Mouse (Mus musculus) liver, embryonic 11.5 days (tissue): ENCODE measurements around the gene Armc9. TPM values are rescaled to one million over a fixed set of nuclear protein-coding genes. Genes with fewer than 3 reads are reported as not detected.

ENCODE experiments used
- polyA plus RNA-seq: library from polyadenylated mRNA; unstranded; fragments of >200 nt; fragmentation: Nextera tagmentation; extraction: Ambion mirVana; gene quantifications from 2 replicates; pipeline ENCODE4 v1.2.1, GENCODE M21; 2014

Armc9 gene
- polyA plus RNA-seq, 1 experiment from 2014 or later: 28.7 TPM

Other genes with a start within 250 kb of the Armc9 start
- not detected in 2 replicates for gene 4933407L21Rik, start 226.3 kb upstream of the Armc9 start, polyA plus RNA-seq
- not detected in 2 replicates for gene Gpr55, start 193.8 kb upstream of the Armc9 start, polyA plus RNA-seq
- gene Spata3, start 138.0 kb upstream of the Armc9 start, polyA plus RNA-seq: not detected in 2 replicates
- 16.4 and 17.7 TPM in 2 replicates for gene 2810459M11Rik, start 108.9 kb upstream of the Armc9 start, polyA plus RNA-seq
- gene Psmd1, start 90.4 kb upstream of the Armc9 start, polyA plus RNA-seq: 196 and 223 TPM in 2 replicates
- gene Htr2b, start 42.8 kb upstream of the Armc9 start, polyA plus RNA-seq: 0.23 and 0.26 TPM in 2 replicates
- gene Gm21972, start 21.1 kb upstream of the Armc9 start, polyA plus RNA-seq: not detected in 2 replicates
- 8.9 TPM in 2 replicates for gene B3gnt7, start 148.1 kb downstream of the Armc9 start, polyA plus RNA-seq
- 828 and 901 TPM in 2 replicates for gene Ncl, start 204.6 kb downstream of the Armc9 start, polyA plus RNA-seq